Comparison of ENCODE assay signal across 7 mouse cellular contexts in genomic region chr17:23600641-23601622, GRCm38 (mm10). TPM values are rescaled to one million over a fixed set of nuclear protein-coding genes. Genes with fewer than 3 reads are reported as not detected.
DNase-seq lines count a peak whose midpoint lies in the region; ATAC-seq and TF ChIP-seq lines count a peak whose summit lies in the region.

Gene Zscan10 (plus strand): TSS chr17:23600856.

- WGBS in lung, embryonic 14.5 days, result 55% methylated on average over 15 of the region's 15 CpGs
- 50% methylated on average over 15 of the region's 15 CpGs for whole genome bisulfite sequencing in embryonic facial prominence, embryonic 15.5 days
- 63% methylated on average over 15 of the region's 15 CpGs for WGBS in intestine, embryonic 15.5 days
- WGBS in neural tube, embryonic 12.5 days, result 32% methylated on average over 15 of the region's 15 CpGs

- no peaks in the 10 kb centered on the region for H3K9me3 ChIP-seq in lung, embryonic 14.5 days (ENCODE audit: low read depth, low read length)
- H3K9me3 ChIP-seq in embryonic facial prominence, embryonic 15.5 days (replicated peaks), result no peaks in the 10 kb centered on the region
- no peaks in the 10 kb centered on the region for H3K9me3 ChIP-seq in intestine, embryonic 15.5 days
- no peaks in the 10 kb centered on the region for H3K9me3 ChIP-seq in neural tube, embryonic 12.5 days

- no peak for TF ChIP-seq CTCF in lung, embryonic 14.5 days (IDR thresholded peaks at IDR 0.05; ENCODE audit: low read depth)

- H3K36me3 ChIP-seq in lung, embryonic 14.5 days (ENCODE audit: insufficient read depth), result no peaks in the 10 kb centered on the region
- no peaks in the 10 kb centered on the region for H3K36me3 ChIP-seq in embryonic facial prominence, embryonic 15.5 days
- H3K36me3 ChIP-seq in intestine, embryonic 15.5 days, result no peaks in the 10 kb centered on the region
- H3K36me3 ChIP-seq in neural tube, embryonic 12.5 days, result no peaks in the 10 kb centered on the region

- no peak for DNase-seq in lung, embryonic 14.5 days
- no peak for DNase-seq in lung, postnatal 14 days
- no peak for DNase-seq in cerebellum, postnatal 4 days (ENCODE audit: low spot score in 2 of 2)

- no peaks in the 10 kb centered on the region for H3K27me3 ChIP-seq in lung, embryonic 14.5 days (ENCODE audit: insufficient read depth, low read length)
- H3K27me3 ChIP-seq in embryonic facial prominence, embryonic 15.5 days, result no peaks in the 10 kb centered on the region
- no peaks in the 10 kb centered on the region for H3K27me3 ChIP-seq in intestine, embryonic 15.5 days (replicated peaks)
- H3K27me3 ChIP-seq in neural tube, embryonic 12.5 days (replicated peaks), result no peaks in the 10 kb centered on the region

- peak within 1 kb of the TSS; percentile 93 for H3K27ac ChIP-seq in lung, embryonic 14.5 days (ENCODE audit: low read depth)
- peak within 1 kb of the TSS; percentile 92 for H3K27ac ChIP-seq in embryonic facial prominence, embryonic 15.5 days (replicated peaks)
- H3K27ac ChIP-seq in intestine, embryonic 15.5 days, result peak within 1 kb of the TSS; percentile 76; the same call in 1 of the 2 replicates
- no peak within 1 kb of the TSS for H3K27ac ChIP-seq in neural tube, embryonic 12.5 days

- 0 out of 2 replicates have a peak, but pooled peaks cover 5% of the 10 kb centered on the region for H3K4me1 ChIP-seq in lung, embryonic 14.5 days (ENCODE audit: insufficient read depth)
- H3K4me1 ChIP-seq in embryonic facial prominence, embryonic 15.5 days, result peaks cover 18% of the 10 kb centered on the region
- peaks cover 9% of the 10 kb centered on the region; the same call in 1 of the 2 replicates for H3K4me1 ChIP-seq in intestine, embryonic 15.5 days (replicated peaks)
- peaks cover 13% of the 10 kb centered on the region for H3K4me1 ChIP-seq in neural tube, embryonic 12.5 days

- peak within 1 kb of the TSS; percentile 46; the same call in 1 of the 2 replicates for H3K4me3 ChIP-seq in lung, embryonic 14.5 days (ENCODE audit: low read depth, low read length)
- peak within 1 kb of the TSS; percentile 48; the same call in 1 of the 2 replicates for H3K4me3 ChIP-seq in embryonic facial prominence, embryonic 15.5 days (replicated peaks)
- H3K4me3 ChIP-seq in intestine, embryonic 15.5 days (replicated peaks), result no peak within 1 kb of the TSS
- no peak within 1 kb of the TSS for H3K4me3 ChIP-seq in neural tube, embryonic 12.5 days

- no peak for ATAC-seq in lung, embryonic 14.5 days (ENCODE audit: insufficient read depth)
- ATAC-seq in embryonic facial prominence, embryonic 15.5 days (ENCODE audit: insufficient number of reproducible peaks, low FRiP score, low TSS enrichment, low read depth), result no peak
- no peak for ATAC-seq in intestine, embryonic 15.5 days
- no peak for ATAC-seq in neural tube, embryonic 12.5 days (ENCODE audit: low FRiP score, low read depth)
- no peak for ATAC-seq in erythroid progenitor cell, adult 5-6 weeks (replicated peaks; ENCODE audit: low FRiP score, poor library complexity, severe bottlenecking)

- peak within 1 kb of the TSS; percentile 80 for H3K4me2 ChIP-seq in lung, embryonic 14.5 days
- peak within 1 kb of the TSS; percentile 78 for H3K4me2 ChIP-seq in embryonic facial prominence, embryonic 15.5 days (replicated peaks)
- H3K4me2 ChIP-seq in intestine, embryonic 15.5 days (replicated peaks), result peak within 1 kb of the TSS; percentile 72
- H3K4me2 ChIP-seq in neural tube, embryonic 12.5 days (replicated peaks), result peak within 1 kb of the TSS; percentile 65

- no peak within 1 kb of the TSS; the same call in 1 of the 2 replicates for H3K9ac ChIP-seq in lung, embryonic 14.5 days
- H3K9ac ChIP-seq in embryonic facial prominence, embryonic 15.5 days, result no peak within 1 kb of the TSS
- no peak within 1 kb of the TSS for H3K9ac ChIP-seq in intestine, embryonic 15.5 days
- 0 out of 2 replicates have a peak within 1 kb of the TSS, but pooled peaks have one; percentile 40 for H3K9ac ChIP-seq in neural tube, embryonic 12.5 days

RNA-seq across cellular contexts. Expression of gene Zscan10, which starts in this region (rescaled TPM):
- polyA plus RNA-seq in lung, embryonic 14.5 days (2014; fragmentation: Nextera tagmentation; extraction: Ambion mirVana), result 0.53 and 0.74 TPM in 2 replicates
- 0.08 and 0.14 TPM in 2 replicates for polyA plus RNA-seq in embryonic facial prominence, embryonic 15.5 days (2015; fragmentation: Nextera tagmentation; extraction: Ambion mirVana)
- 0.14 TPM in 1 of 2 replicates, not detected in the other for polyA plus RNA-seq in intestine, embryonic 15.5 days (2015; fragmentation: Nextera tagmentation; extraction: Ambion mirVana)
- 0.32 TPM in 1 of 2 replicates, not detected in the other for polyA plus RNA-seq in neural tube, embryonic 12.5 days (2016; fragmentation: Nextera tagmentation; extraction: Ambion mirVana)
- total RNA-seq in erythroid progenitor cell, adult 5-6 weeks (2015; ENCODE audit: low replicate concordance), result not detected in 2 replicates
- not detected in 2 replicates for total RNA-seq in erythroid progenitor cell, adult 5-6 weeks (2017; ENCODE audit: low replicate concordance)

Comparison
In these comparisons a context has a peak if more than half of its experiments do, and no peak if none do; other contexts are left out.
1. H3K4me3 ChIP-seq: peak in lung, embryonic 14.5 days (single experiment) and embryonic facial prominence, embryonic 15.5 days (single experiment); none in intestine, embryonic 15.5 days (single experiment) and neural tube, embryonic 12.5 days (single experiment).
2. Peak in every context shown above with its lines, with median percentiles within 50 percentile points of each other: H3K4me2 ChIP-seq.